Mouse (Mus musculus) adrenal gland, postnatal 4 days (tissue): ENCODE measurements at regions not wholly inside any gene's neighbourhood (a gene's known extent, or its start where the extent isn't known, plus 50 kb on each side); places are given as distances from the start of the nearest gene placed in this dataset. TPM values are rescaled to one million over a fixed set of nuclear protein-coding genes. Genes with fewer than 3 reads are reported as not detected.

ENCODE experiments used
- DNase-seq, 2 experiments: peaks; one replicate each; pipeline ENCODE4 v3.0.0; 2021 to 2022; ENCODE audit warnings: low spot score in 2 of 2, mixed read lengths in 2 of 2
- microRNA-seq: library from miRNA; unstranded; fragments of <30 nt; microRNA quantifications from one replicate; pipeline ENCODE4 v1.2.0, GENCODE M21; 2021

GRCm38 (mm10) chr1:190220417-190220816 lies 49.9 kb upstream of the Prox1 start:
- DNase-seq = no peak

Small RNA genes in the stretch of these regions (microRNA-seq; reads per million reads assigned to microRNA genes)
- not detected for gene Gm47294
